Mouse (Mus musculus) C2C12 (cell line): Measurements from ENCODE around the gene Slc25a13.

ENCODE experiments used
- CEBPB ChIP-seq: IDR thresholded peaks from one replicate; pipeline ENCODE4 v1.6.1; 2011; ENCODE audit warnings: low read depth, mild to moderate bottlenecking, control low read depth, moderate library complexity
- CTCF ChIP-seq: IDR thresholded peaks from one replicate; pipeline ENCODE4 v1.5.1; 2011; ENCODE audit not compliant: control insufficient read depth, insufficient read depth, insufficient read length
- MAX ChIP-seq: IDR thresholded peaks from one replicate; pipeline ENCODE4 v1.6.1; 2011; ENCODE audit warnings: mild to moderate bottlenecking, control low read depth
- MYOD1 ChIP-seq: IDR thresholded peaks from one replicate; pipeline ENCODE4 v1.6.1; 2011; ENCODE audit warnings: low read depth; ENCODE audit not compliant: control insufficient read depth, insufficient read length
- MYOG ChIP-seq: IDR thresholded peaks from one replicate; pipeline ENCODE4 v1.6.1; 2011; ENCODE audit not compliant: control insufficient read depth, insufficient read length; ENCODE audit errors: extremely low read depth

DNA sequence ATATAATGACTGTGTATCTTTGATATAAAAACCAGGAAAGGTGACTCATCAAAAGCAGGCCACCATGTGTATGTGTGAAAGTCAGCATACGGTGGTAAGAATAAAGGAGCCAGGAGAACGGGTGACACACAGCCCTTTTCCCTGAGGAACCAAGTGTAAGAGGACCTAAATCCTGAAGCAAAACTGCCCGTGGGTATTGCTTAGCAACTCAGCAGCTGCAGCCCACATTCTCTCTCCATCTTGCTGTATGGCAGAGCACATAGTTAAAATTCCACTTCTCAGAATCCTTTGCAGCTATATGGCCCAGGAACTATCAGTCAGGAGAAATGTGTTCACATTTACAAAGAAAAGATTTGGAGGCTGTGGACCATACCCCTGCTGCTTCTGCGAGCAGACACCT lies 20.4 kb downstream of the Slc25a13 start:
- no peak for TF ChIP-seq CTCF
- TF ChIP-seq MYOG, result no peak
- TF ChIP-seq MAX, result no peak
- no peak for TF ChIP-seq MYOD1
- TF ChIP-seq CEBPB, result no peak
